10 mouse cellular contexts compared by ENCODE assay signal in the genomic region with DNA sequence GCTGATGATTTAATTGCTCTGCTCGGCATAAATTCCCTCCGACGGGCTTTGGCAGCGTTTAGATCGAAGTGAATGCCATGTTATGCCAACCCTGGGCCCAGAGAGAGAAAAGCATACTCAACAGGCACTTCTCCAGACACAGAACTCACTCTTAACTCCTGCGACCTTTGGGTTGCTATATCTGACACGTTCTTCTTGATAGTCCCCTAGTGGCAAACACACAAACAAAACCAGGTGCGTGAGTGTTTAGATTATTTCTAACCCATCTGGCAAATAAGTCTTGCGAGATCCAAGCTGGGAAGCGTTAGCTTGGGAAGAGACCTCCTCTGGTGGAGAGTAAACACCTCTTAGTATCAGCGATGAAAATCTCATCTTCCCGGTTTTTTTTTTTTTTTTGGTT. TPM values are rescaled to one million over a fixed set of nuclear protein-coding genes. Genes with fewer than 3 reads are reported as not detected.
DNase-seq lines count a peak whose midpoint lies in the region; ATAC-seq and TF ChIP-seq lines count a peak whose summit lies in the region.
"Had no signal": no experiment of that assay in that cellular context is flagged by ENCODE, and none has a peak within 500 bp of the region (broad histone marks: within the 10 kb centered on the region; RNA-seq: fewer than 3 reads in every experiment).

No protein-coding gene starts in this region.

- peaks cover 14% of the 10 kb centered on the region; the same call in 1 of the 2 replicates for H3K4me1 ChIP-seq in heart, embryonic 12.5 days (replicated peaks)
- 0 out of 2 replicates have a peak, but pooled peaks cover 3% of the 10 kb centered on the region for H3K4me1 ChIP-seq in forebrain, postnatal 0 days (ENCODE audit: insufficient read depth)
- peaks cover 6% of the 10 kb centered on the region; the same call in 1 of the 2 replicates for H3K4me1 ChIP-seq in midbrain, embryonic 14.5 days (ENCODE audit: control insufficient read depth, insufficient read depth, low read length)
- H3K4me1 ChIP-seq: megakaryocyte, embryonic 14.5 days had no signal

- H3K4me3 ChIP-seq in heart, embryonic 12.5 days: peak overlapping the region; percentile 59
- peak overlapping the region; percentile 58 for H3K4me3 ChIP-seq in forebrain, postnatal 0 days (ENCODE audit: low read depth, low read length)
- peak overlapping the region; percentile 61 for H3K4me3 ChIP-seq in midbrain, embryonic 14.5 days (replicated peaks; ENCODE audit: low read depth, low read length)
- H3K4me3 ChIP-seq: megakaryocyte, embryonic 14.5 days had no signal

- no peak overlapping the region for H3K9ac ChIP-seq in heart, embryonic 12.5 days
- H3K9ac ChIP-seq in forebrain, postnatal 0 days: peak overlapping the region; percentile 63; the same call in 1 of the 2 replicates
- H3K9ac ChIP-seq in midbrain, embryonic 14.5 days (replicated peaks; ENCODE audit: low read length): no peak overlapping the region

- no peaks in the 10 kb centered on the region for H3K9me3 ChIP-seq in heart, embryonic 12.5 days (replicated peaks)
- no peaks in the 10 kb centered on the region for H3K9me3 ChIP-seq in forebrain, postnatal 0 days (ENCODE audit: low read length)
- H3K9me3 ChIP-seq in midbrain, embryonic 14.5 days (ENCODE audit: control insufficient read depth, low read length): no peaks in the 10 kb centered on the region

- peaks cover 67% of the 10 kb centered on the region for H3K27me3 ChIP-seq in heart, embryonic 12.5 days (replicated peaks)
- no peaks in the 10 kb centered on the region for H3K27me3 ChIP-seq in forebrain, postnatal 0 days (ENCODE audit: insufficient read depth, low read length)
- H3K27me3 ChIP-seq in midbrain, embryonic 14.5 days (ENCODE audit: control insufficient read depth, insufficient read depth, low read length): peaks cover 41% of the 10 kb centered on the region

- H3K36me3 ChIP-seq in heart, embryonic 12.5 days: no peaks in the 10 kb centered on the region
- no peaks in the 10 kb centered on the region for H3K36me3 ChIP-seq in forebrain, postnatal 0 days (ENCODE audit: insufficient read depth)
- H3K36me3 ChIP-seq in midbrain, embryonic 14.5 days (ENCODE audit: control insufficient read depth, insufficient read depth, low read length): no peaks in the 10 kb centered on the region

- H3K27ac ChIP-seq in heart, embryonic 12.5 days (ENCODE audit: poor library complexity, severe bottlenecking): no peak overlapping the region
- no peak overlapping the region; the same call in 1 of the 2 replicates for H3K27ac ChIP-seq in forebrain, postnatal 0 days (ENCODE audit: low read depth, low read length)
- no peak overlapping the region for H3K27ac ChIP-seq in midbrain, embryonic 14.5 days (replicated peaks; ENCODE audit: low read depth, low read length)

- intact Hi-C loops in heart, postnatal 25 days (cut with DNase I): no loop called here

- peak overlapping the region; percentile 98 for H3K4me2 ChIP-seq in heart, embryonic 12.5 days
- H3K4me2 ChIP-seq in forebrain, postnatal 0 days (ENCODE audit: low read depth): peak overlapping the region; percentile 100
- H3K4me2 ChIP-seq in midbrain, embryonic 14.5 days (ENCODE audit: low read length): peak overlapping the region; percentile 99

- no peak for DNase-seq in heart, postnatal 25 days (ENCODE audit: low spot score)
- DNase-seq in R1 (ENCODE audit: low read depth, low spot score): peak; percentile 17
- peak; percentile 47 for DNase-seq in forebrain, postnatal 0 days
- DNase-seq in midbrain, embryonic 14.5 days: peak; percentile 41
- DNase-seq in right cerebral cortex, adult 18-20 months: no peak
- DNase-seq in cerebellum, postnatal 14 days: no peak
- DNase-seq in gastrocnemius, postnatal 25 days: no peak

- ATAC-seq in heart, embryonic 12.5 days (ENCODE audit: insufficient number of reproducible peaks, low FRiP score): no peak
- peak; percentile 25; the same call in 1 of the 2 replicates for ATAC-seq in forebrain, postnatal 0 days
- ATAC-seq in midbrain, embryonic 14.5 days (ENCODE audit: low FRiP score, low TSS enrichment): no peak
- ATAC-seq: inflammation-experienced regulatory T-cells, adult 6 months had no signal

- WGBS in heart, embryonic 12.5 days: 14% methylated on average over 12 of the region's 12 CpGs
- WGBS in forebrain, postnatal 0 days: 11% methylated on average over 12 of the region's 12 CpGs
- WGBS in midbrain, embryonic 14.5 days: 18% methylated on average over 12 of the region's 12 CpGs

- peak; percentile 24; the same call in 1 of the 2 replicates for TF ChIP-seq CTCF in forebrain, postnatal 0 days (IDR thresholded peaks at IDR 0.05; ENCODE audit: low read depth)

RNA-seq across cellular contexts. Expression of a gene that starts 1.5 kb away (rescaled TPM):
- polyA plus RNA-seq in heart, embryonic 12.5 days (2016; fragmentation: Nextera tagmentation; extraction: Ambion mirVana): 0.65 and 0.68 TPM in 2 replicates
- total RNA-seq in heart, postnatal 25 days (2021): under 1 TPM; 0.14 to 0.16 TPM
- total RNA-seq in forebrain, postnatal 0 days (2014; rRNA removed): 6.0 and 7.8 TPM in 2 replicates
- 1.3 and 2.2 TPM in 2 replicates for polyA plus RNA-seq in forebrain, postnatal 0 days (2015; fragmentation: Nextera tagmentation; extraction: Ambion mirVana)
- polyA plus RNA-seq in midbrain, embryonic 14.5 days (2014; fragmentation: Nextera tagmentation; extraction: Ambion mirVana): 1.3 and 2.1 TPM in 2 replicates
- 1 to 10 TPM in 1 of 2 experiments, under 1 TPM in 1; 0.77 to 1.5 TPM for total RNA-seq in gastrocnemius, postnatal 25 days (2021)

Comparison
In these comparisons a context has a peak if more than half of its experiments do, and no peak if none do; other contexts are left out.
1. DNase-seq: peak in R1 (single experiment), forebrain, postnatal 0 days (single experiment) and midbrain, embryonic 14.5 days (single experiment); none in heart, postnatal 25 days (single experiment), right cerebral cortex, adult 18-20 months (single experiment), cerebellum, postnatal 14 days (0 of 2) and gastrocnemius, postnatal 25 days (single experiment).
2. Peak in every context shown above with its lines, with median percentiles within 50 percentile points of each other: H3K4me2 ChIP-seq and H3K4me3 ChIP-seq.